Mouse (Mus musculus): ENCODE measurements at regions not wholly inside any gene's neighbourhood (a gene's known extent, or its start where the extent isn't known, plus 50 kb on each side); places are given as distances from the start of the nearest gene placed in this dataset.

DNA sequence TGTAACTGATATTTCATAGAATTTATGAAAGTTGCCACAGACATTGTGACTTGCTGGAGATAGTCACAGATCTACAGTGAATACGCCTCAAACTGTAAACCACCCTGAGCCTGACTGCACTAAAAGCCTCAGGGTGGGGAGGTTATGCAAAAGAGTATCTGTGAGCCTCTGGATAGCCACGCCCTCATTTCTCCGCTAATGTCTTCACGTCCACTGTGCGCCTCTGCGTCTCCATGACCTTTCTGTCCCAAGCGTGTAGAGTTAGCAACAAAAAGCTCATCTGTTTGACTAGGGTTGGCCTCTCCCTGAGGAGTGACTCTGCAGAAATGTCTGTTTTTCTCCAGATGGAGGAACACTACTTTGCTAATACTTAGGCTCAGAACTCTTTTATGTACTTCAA, 170.8 kb upstream of the Gm49356 start:
- Histone ChIP-seq H3K36me3 (ENCODE audit: control insufficient read depth, insufficient read depth) (no peaks in the 10 kb centered on the region), H3K79me2 (ENCODE audit: control insufficient read depth, insufficient read depth) (no peaks in the 10 kb centered on the region), H3K4me3 (ENCODE audit: insufficient read depth, poor library complexity, severe bottlenecking) (no peak overlapping the region), H3ac (ENCODE audit: control insufficient read depth, insufficient read length, low read depth) (no peak overlapping the region), H3K27me3 (ENCODE audit: control insufficient read depth, insufficient read depth, insufficient read length) (peaks cover 41% of the 10 kb centered on the region), H3K79me3 (ENCODE audit: low read depth) (no peaks in the 10 kb centered on the region)
- TF ChIP-seq FOSL1 (IDR thresholded peaks at IDR 0.05; ENCODE audit: insufficient read depth, low read length, poor library complexity, severe bottlenecking) (no peak), MYOD1 (IDR thresholded peaks at IDR 0.05; ENCODE audit: control insufficient read depth, insufficient read length, low read depth) (no peak), USF1 (IDR thresholded peaks at IDR 0.05; ENCODE audit: low read depth) (no peak), CEBPB (IDR thresholded peaks at IDR 0.05; ENCODE audit: low read depth) (no peak), CTCF (IDR thresholded peaks at IDR 0.05; ENCODE audit: control insufficient read depth, insufficient read depth, insufficient read length) (no peak), MAX (IDR thresholded peaks at IDR 0.05) (no peak), MYOG (IDR thresholded peaks at IDR 0.05; ENCODE audit: control insufficient read depth, extremely low read depth, insufficient read length) (no peak)

DNA sequence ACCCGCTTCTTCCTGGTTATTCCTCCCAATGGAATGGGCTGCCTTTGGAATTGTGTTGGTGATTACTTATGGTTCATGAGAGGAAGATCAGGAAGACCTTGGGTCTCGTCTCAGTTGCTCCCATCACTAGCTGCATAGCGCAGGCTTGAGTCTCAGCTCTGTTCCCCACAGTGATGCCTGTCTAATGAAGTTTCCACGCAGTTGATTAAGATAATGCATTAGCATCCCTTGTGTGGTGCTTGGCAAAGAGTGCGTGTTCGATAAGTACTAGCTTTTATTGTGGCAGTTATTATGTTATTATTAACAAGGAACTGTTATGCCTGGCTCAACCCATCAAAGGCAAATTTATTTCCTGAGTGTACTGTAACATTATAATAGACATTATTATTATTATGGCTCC, 169.7 kb upstream of the Gm49356 start:
- Histone ChIP-seq H3ac (ENCODE audit: control insufficient read depth, insufficient read length, low read depth) (no peak overlapping the region), H3K36me3 (ENCODE audit: control insufficient read depth, insufficient read depth) (no peaks in the 10 kb centered on the region), H3K79me2 (ENCODE audit: control insufficient read depth, insufficient read depth) (no peaks in the 10 kb centered on the region)

DNA sequence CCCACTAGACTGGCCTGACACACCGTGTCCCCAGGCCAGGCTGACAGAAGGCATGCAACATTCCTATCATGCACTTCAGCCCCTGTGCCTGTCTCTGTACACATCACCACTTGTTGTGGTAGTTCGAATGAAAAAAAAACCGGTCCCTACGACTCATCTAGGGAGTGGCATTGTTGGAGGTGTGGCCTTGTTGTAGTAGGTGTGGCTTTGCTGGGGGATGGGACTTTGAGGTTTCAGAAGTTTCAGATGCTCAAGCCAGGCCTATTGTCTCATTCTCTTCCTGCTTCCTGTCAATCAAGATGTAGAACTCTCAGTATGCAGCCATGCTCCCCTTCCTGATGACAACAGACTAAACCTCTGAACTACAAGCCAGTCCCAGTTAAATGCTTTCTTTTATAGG, 162.1 kb upstream of the Gm49356 start:
- Histone ChIP-seq H3K4me3 (ENCODE audit: insufficient read depth, poor library complexity, severe bottlenecking) (no peak overlapping the region), H3K79me3 (ENCODE audit: low read depth) (no peaks in the 10 kb centered on the region), H3ac (ENCODE audit: control insufficient read depth, insufficient read length, low read depth) (no peak overlapping the region), H3K79me2 (ENCODE audit: control insufficient read depth, insufficient read depth) (no peaks in the 10 kb centered on the region), H3K27me3 (ENCODE audit: control insufficient read depth, insufficient read depth, insufficient read length) (no peaks in the 10 kb centered on the region), H3K36me3 (ENCODE audit: control insufficient read depth, insufficient read depth) (no peaks in the 10 kb centered on the region)
- TF ChIP-seq MYOG (IDR thresholded peaks at IDR 0.05; ENCODE audit: control insufficient read depth, extremely low read depth, insufficient read length) = no peak
- no peak for TF ChIP-seq MAX (IDR thresholded peaks at IDR 0.05)
- TF ChIP-seq USF1 (IDR thresholded peaks at IDR 0.05; ENCODE audit: low read depth) = no peak
- no peak for TF ChIP-seq CEBPB (IDR thresholded peaks at IDR 0.05; ENCODE audit: low read depth)
- no peak for TF ChIP-seq FOSL1 (IDR thresholded peaks at IDR 0.05; ENCODE audit: insufficient read depth, low read length, poor library complexity, severe bottlenecking)
- no peak for TF ChIP-seq CTCF (IDR thresholded peaks at IDR 0.05; ENCODE audit: control insufficient read depth, insufficient read depth, insufficient read length)
- no peak for TF ChIP-seq MYOD1 (IDR thresholded peaks at IDR 0.05; ENCODE audit: control insufficient read depth, insufficient read length, low read depth)

More for the DNA sequence above, 169.7 kb upstream of the Gm49356 start:
- Histone ChIP-seq H3K27me3 (ENCODE audit: control insufficient read depth, insufficient read depth, insufficient read length) (peaks cover 33% of the 10 kb centered on the region), H3K4me3 (ENCODE audit: insufficient read depth, poor library complexity, severe bottlenecking) (no peak overlapping the region), H3K79me3 (ENCODE audit: low read depth) (no peaks in the 10 kb centered on the region)
- TF ChIP-seq USF1 (IDR thresholded peaks at IDR 0.05; ENCODE audit: low read depth) = no peak

DNA sequence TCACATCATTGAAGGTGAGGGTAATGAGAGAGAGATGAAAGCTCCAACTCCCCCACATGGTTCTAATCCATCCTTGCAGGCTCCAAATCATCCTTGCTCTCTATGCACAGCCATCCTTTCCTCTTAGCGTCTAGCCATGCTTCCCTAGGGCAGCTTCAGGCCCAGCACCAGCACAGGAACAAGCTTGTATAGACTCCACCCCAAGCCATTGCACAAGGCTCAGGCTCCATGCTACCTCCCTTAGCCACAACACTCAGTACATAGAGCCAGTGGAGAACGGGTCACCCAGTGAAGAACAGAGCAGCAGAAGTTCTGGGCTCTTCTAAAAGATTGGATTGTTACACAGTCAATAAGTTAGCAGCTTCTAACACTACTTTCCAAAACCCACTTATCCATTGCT, 160.8 kb upstream of the Gm49356 start:
- TF ChIP-seq CTCF (IDR thresholded peaks at IDR 0.05; ENCODE audit: control insufficient read depth, insufficient read depth, insufficient read length) = no peak
- TF ChIP-seq MYOD1 (IDR thresholded peaks at IDR 0.05; ENCODE audit: control insufficient read depth, insufficient read length, low read depth) = no peak
- TF ChIP-seq MYOG (IDR thresholded peaks at IDR 0.05; ENCODE audit: control insufficient read depth, extremely low read depth, insufficient read length) = no peak
- TF ChIP-seq FOSL1 (IDR thresholded peaks at IDR 0.05; ENCODE audit: insufficient read depth, low read length, poor library complexity, severe bottlenecking) = no peak
- no peak for TF ChIP-seq MAX (IDR thresholded peaks at IDR 0.05)
- TF ChIP-seq CEBPB (IDR thresholded peaks at IDR 0.05; ENCODE audit: low read depth) = no peak
- no peak for TF ChIP-seq USF1 (IDR thresholded peaks at IDR 0.05; ENCODE audit: low read depth)
- Histone ChIP-seq H3K27me3 (ENCODE audit: control insufficient read depth, insufficient read depth, insufficient read length) (no peaks in the 10 kb centered on the region), H3K79me2 (ENCODE audit: control insufficient read depth, insufficient read depth) (no peaks in the 10 kb centered on the region), H3K4me3 (ENCODE audit: insufficient read depth, poor library complexity, severe bottlenecking) (no peak overlapping the region), H3ac (ENCODE audit: control insufficient read depth, insufficient read length, low read depth) (no peak overlapping the region), H3K36me3 (ENCODE audit: control insufficient read depth, insufficient read depth) (no peaks in the 10 kb centered on the region), H3K79me3 (ENCODE audit: low read depth) (no peaks in the 10 kb centered on the region)

DNA sequence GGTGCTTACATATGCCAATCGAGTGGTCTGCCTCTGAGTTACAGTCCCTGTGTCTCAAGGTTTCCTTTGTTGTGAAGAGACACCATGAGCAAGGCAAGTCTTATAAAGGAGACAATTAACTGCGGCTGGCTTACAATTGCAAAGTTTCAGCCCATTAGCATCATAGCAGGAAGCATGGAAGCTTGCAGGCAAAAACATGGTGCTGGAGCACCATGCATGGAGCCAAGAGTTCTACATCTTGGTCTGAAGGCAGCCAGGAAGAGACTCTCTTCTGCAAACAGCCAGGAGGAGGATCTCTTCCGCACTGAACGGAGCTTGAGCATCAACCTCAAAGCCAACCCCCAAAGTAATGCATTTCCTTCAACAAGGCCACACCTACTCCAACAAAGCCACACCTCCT, 158.2 kb upstream of the Gm49356 start:
- Histone ChIP-seq H3ac (ENCODE audit: control insufficient read depth, insufficient read length, low read depth) (no peak overlapping the region), H3K79me2 (ENCODE audit: control insufficient read depth, insufficient read depth) (no peaks in the 10 kb centered on the region), H3K36me3 (ENCODE audit: control insufficient read depth, insufficient read depth) (no peaks in the 10 kb centered on the region), H3K27me3 (ENCODE audit: control insufficient read depth, insufficient read depth, insufficient read length) (peaks cover 8% of the 10 kb centered on the region), H3K4me3 (ENCODE audit: insufficient read depth, poor library complexity, severe bottlenecking) (no peak overlapping the region), H3K79me3 (ENCODE audit: low read depth) (no peaks in the 10 kb centered on the region)
- TF ChIP-seq MYOG (IDR thresholded peaks at IDR 0.05; ENCODE audit: control insufficient read depth, extremely low read depth, insufficient read length) (no peak), CTCF (IDR thresholded peaks at IDR 0.05; ENCODE audit: control insufficient read depth, insufficient read depth, insufficient read length) (no peak), FOSL1 (IDR thresholded peaks at IDR 0.05; ENCODE audit: insufficient read depth, low read length, poor library complexity, severe bottlenecking) (no peak), USF1 (IDR thresholded peaks at IDR 0.05; ENCODE audit: low read depth) (no peak), MAX (IDR thresholded peaks at IDR 0.05) (no peak), MYOD1 (IDR thresholded peaks at IDR 0.05; ENCODE audit: control insufficient read depth, insufficient read length, low read depth) (no peak), CEBPB (IDR thresholded peaks at IDR 0.05; ENCODE audit: low read depth) (no peak)

DNA sequence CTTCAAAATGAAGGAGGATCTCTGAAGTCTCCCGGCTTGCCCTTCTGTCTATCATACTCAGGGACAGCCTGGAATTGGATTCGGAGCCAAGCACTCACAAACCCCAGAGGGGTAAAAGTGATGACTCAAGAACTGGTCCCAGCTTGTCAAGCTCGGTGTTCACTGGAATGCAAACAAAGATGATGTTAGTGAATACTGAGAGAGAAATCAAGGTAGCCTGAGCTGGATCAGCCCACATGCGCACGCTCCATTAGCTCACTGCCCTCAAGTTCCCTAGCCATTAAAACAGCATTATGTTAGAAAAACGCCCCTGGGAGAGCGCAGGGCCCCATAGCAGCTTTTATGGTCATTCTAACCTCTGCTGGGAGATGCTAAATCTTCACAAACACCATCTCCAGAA, 157.8 kb upstream of the Gm49356 start:
- TF ChIP-seq MYOD1 (IDR thresholded peaks at IDR 0.05; ENCODE audit: control insufficient read depth, insufficient read length, low read depth) = no peak
- TF ChIP-seq USF1 (IDR thresholded peaks at IDR 0.05; ENCODE audit: low read depth) = no peak
- no peak for TF ChIP-seq FOSL1 (IDR thresholded peaks at IDR 0.05; ENCODE audit: insufficient read depth, low read length, poor library complexity, severe bottlenecking)
- TF ChIP-seq CTCF (IDR thresholded peaks at IDR 0.05; ENCODE audit: control insufficient read depth, insufficient read depth, insufficient read length) = no peak
- TF ChIP-seq CEBPB (IDR thresholded peaks at IDR 0.05; ENCODE audit: low read depth) = no peak
- no peak for TF ChIP-seq MAX (IDR thresholded peaks at IDR 0.05)
- TF ChIP-seq MYOG (IDR thresholded peaks at IDR 0.05; ENCODE audit: control insufficient read depth, extremely low read depth, insufficient read length) = no peak
- no peak overlapping the region for H3K4me3 ChIP-seq (ENCODE audit: insufficient read depth, poor library complexity, severe bottlenecking)
- H3K79me3 ChIP-seq (ENCODE audit: low read depth) = no peaks in the 10 kb centered on the region

More for the DNA sequence above, 157.8 kb upstream of the Gm49356 start:
- H3K79me2 ChIP-seq (ENCODE audit: control insufficient read depth, insufficient read depth) = no peaks in the 10 kb centered on the region
- H3ac ChIP-seq (ENCODE audit: control insufficient read depth, insufficient read length, low read depth) = no peak overlapping the region
- H3K27me3 ChIP-seq (ENCODE audit: control insufficient read depth, insufficient read depth, insufficient read length) = peaks cover 8% of the 10 kb centered on the region
- no peaks in the 10 kb centered on the region for H3K36me3 ChIP-seq (ENCODE audit: control insufficient read depth, insufficient read depth)

Measured in C2C12 (cell line).